Mouse (Mus musculus) myocyte (in vitro differentiated cells): ENCODE data around the gene Ankrd12. TPM values are rescaled to one million over a fixed set of nuclear protein-coding genes. Genes with fewer than 3 reads are reported as not detected.
A peak's percentile ranks its signal among the peaks of the same experiment; 100 is the strongest.

ENCODE experiments used
- H3K27me3 ChIP-seq: one replicate; pipeline ENCODE4 v1.6.1; 2011; ENCODE audit not compliant: control insufficient read depth, insufficient read depth, insufficient read length
- H3K36me3 ChIP-seq: one replicate; pipeline ENCODE4 v1.6.1; 2011; ENCODE audit not compliant: control insufficient read depth, insufficient read depth
- H3K4me2 ChIP-seq: one replicate; pipeline ENCODE4 v1.6.1; 2011; ENCODE audit warnings: low read depth, control low read depth
- H3K4me3 ChIP-seq: one replicate; pipeline ENCODE4 v1.5.1; 2011; ENCODE audit warnings: mild to moderate bottlenecking, control low read depth, moderate library complexity
- H3K79me2 ChIP-seq: one replicate; pipeline ENCODE4 v1.6.1; 2011; ENCODE audit not compliant: control insufficient read depth, insufficient read depth
- H3ac ChIP-seq: one replicate; pipeline ENCODE4 v1.6.1; 2011; ENCODE audit not compliant: control insufficient read depth, insufficient read length
- CEBPB ChIP-seq: IDR thresholded peaks from 2 replicates; pipeline ENCODE4 v1.6.1; 2011; ENCODE audit warnings: mild to moderate bottlenecking, moderate library complexity; ENCODE audit not compliant: poor library complexity, insufficient read depth, severe bottlenecking
- E2F4 ChIP-seq: IDR thresholded peaks from one replicate; pipeline ENCODE4 v1.6.1; 2011; ENCODE audit warnings: mild to moderate bottlenecking, control low read depth, moderate library complexity; ENCODE audit not compliant: insufficient read depth
- MAX ChIP-seq: IDR thresholded peaks from one replicate; pipeline ENCODE4 v1.6.1; 2011; ENCODE audit warnings: low read depth, mild to moderate bottlenecking, control low read depth
- MYOD1 ChIP-seq, 3 experiments: IDR thresholded peaks; one replicate each; pipeline ENCODE4 v1.6.1; 2011; ENCODE audit warnings: control low read depth in 2 of 3, low read depth in 2 of 3, mild to moderate bottlenecking in 2 of 3, moderate library complexity in 1 of 3; ENCODE audit not compliant: insufficient read length in 2 of 3, control insufficient read depth in 1 of 3
- MYOG ChIP-seq, 3 experiments: IDR thresholded peaks; one replicate each; pipeline ENCODE4 v1.6.1; 2011; ENCODE audit warnings: control low read depth in 2 of 3, low read depth in 2 of 3, mild to moderate bottlenecking in 2 of 3; ENCODE audit not compliant: insufficient read length in 2 of 3, control insufficient read depth in 1 of 3, insufficient read depth in 1 of 3
- POLR2A ChIP-seq: IDR thresholded peaks from one replicate; pipeline ENCODE4 v1.6.1; 2011; ENCODE audit warnings: low read depth, mild to moderate bottlenecking, control low read depth, moderate library complexity; ENCODE audit not compliant: insufficient read length
- POLR2AphosphoS2 ChIP-seq: IDR thresholded peaks from one replicate; pipeline ENCODE4 v1.6.1; 2011; ENCODE audit warnings: low read depth, control low read depth; ENCODE audit not compliant: insufficient read length
- REST ChIP-seq: IDR thresholded peaks from one replicate; pipeline ENCODE4 v1.6.1; 2011; ENCODE audit warnings: mild to moderate bottlenecking, control low read depth, moderate library complexity; ENCODE audit not compliant: insufficient read depth, insufficient read length
- SRF ChIP-seq: IDR thresholded peaks from one replicate; pipeline ENCODE4 v1.6.1; 2011; ENCODE audit warnings: low read depth; ENCODE audit not compliant: control insufficient read depth, insufficient read length
- TCF12 ChIP-seq: IDR thresholded peaks from one replicate; pipeline ENCODE4 v1.6.1; 2011; ENCODE audit warnings: mild to moderate bottlenecking, control low read depth; ENCODE audit not compliant: poor library complexity, insufficient read depth, severe bottlenecking
- TCF3 ChIP-seq: IDR thresholded peaks from one replicate; pipeline ENCODE4 v1.6.1; 2011; ENCODE audit warnings: low read depth, control low read depth; ENCODE audit not compliant: insufficient read length
- USF1 ChIP-seq: IDR thresholded peaks from one replicate; pipeline ENCODE4 v1.6.1; 2011; ENCODE audit warnings: low read depth, mild to moderate bottlenecking, control low read depth, moderate library complexity
- polyA plus RNA-seq: library from polyadenylated mRNA; unstranded; fragments of >200 nt; fragmentation: generic; extraction: Trizol; gene quantifications from one replicate; pipeline ENCODE4 v1.2.1, GENCODE M21; 2012; ENCODE audit warnings: missing spikeins

Gene Ankrd12
- polyA plus RNA-seq, 1 experiment = 2.7 TPM

DNA sequence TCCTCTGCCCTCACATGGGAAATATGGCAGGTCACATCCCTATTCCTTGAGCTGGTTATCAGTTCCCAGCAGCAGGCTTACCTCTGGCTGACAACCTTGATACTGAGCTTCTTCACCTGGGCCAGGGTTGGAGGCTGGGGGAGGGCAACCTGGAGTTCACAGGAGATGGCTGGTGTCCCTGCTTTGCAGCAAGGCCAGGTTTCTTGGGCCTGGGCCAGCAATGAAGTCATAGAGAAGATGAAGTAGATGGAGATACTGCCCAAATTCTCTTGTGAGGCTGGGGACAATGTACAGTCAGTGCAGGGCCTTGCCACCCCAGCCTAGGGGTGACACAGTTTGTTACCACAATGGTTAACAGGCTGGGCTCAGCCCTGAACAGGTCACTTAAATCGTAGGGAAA, 43.8 kb upstream of the Ankrd12 start:
- Histone ChIP-seq H3K79me2 (peaks cover 16% of the 10 kb centered on the region), H3K36me3 (no peaks in the 10 kb centered on the region), H3ac (no peak overlapping the region), H3K4me3 (no peak overlapping the region), H3K27me3 (no peaks in the 10 kb centered on the region), H3K4me2 (no peak overlapping the region)
- TF ChIP-seq TCF3 (no peak), USF1 (no peak), POLR2A (no peak), MAX (no peak), MYOG (IDR thresholded peaks at IDR 0.05; ENCODE audit: control insufficient read depth in 1 of 3, insufficient read depth in 1 of 3, insufficient read length in 2 of 3, low read depth in 2 of 3) (no peak), E2F4 (no peak), SRF (no peak), MYOD1 (IDR thresholded peaks at IDR 0.05; ENCODE audit: control insufficient read depth in 1 of 3, insufficient read length in 2 of 3, low read depth in 2 of 3) (no peak), CEBPB (no peak), POLR2AphosphoS2 (no peak), REST (no peak), TCF12 (no peak)

DNA sequence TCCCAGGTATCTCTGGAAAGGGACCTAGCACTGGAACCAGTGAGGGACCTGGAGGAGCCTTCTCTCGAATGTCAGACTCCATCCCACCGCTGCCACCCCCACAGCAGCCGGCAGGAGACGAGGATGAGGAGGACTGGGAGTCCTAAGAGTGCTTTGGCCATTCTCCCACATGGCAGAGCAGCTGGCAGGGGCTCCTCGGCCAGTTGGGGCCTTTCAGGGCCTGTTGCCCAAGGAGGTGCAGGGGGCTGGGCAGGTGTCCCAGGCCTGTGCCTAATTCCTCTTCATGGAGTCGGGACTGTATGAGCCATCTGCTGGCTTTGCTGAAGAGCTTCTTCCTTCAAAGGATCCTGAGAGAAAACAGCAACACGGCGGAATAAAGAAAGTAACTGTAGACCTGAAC, 42.1 kb upstream of the Ankrd12 start:
- H3K79me2 ChIP-seq = peaks cover under 1% of the 10 kb centered on the region
- TF ChIP-seq POLR2AphosphoS2 = no peak
- H3K36me3 ChIP-seq = no peaks in the 10 kb centered on the region
- no peaks in the 10 kb centered on the region for H3K27me3 ChIP-seq
- H3K4me3 ChIP-seq = no peak overlapping the region
- no peak overlapping the region for H3ac ChIP-seq
- H3K4me2 ChIP-seq = no peak overlapping the region

DNA sequence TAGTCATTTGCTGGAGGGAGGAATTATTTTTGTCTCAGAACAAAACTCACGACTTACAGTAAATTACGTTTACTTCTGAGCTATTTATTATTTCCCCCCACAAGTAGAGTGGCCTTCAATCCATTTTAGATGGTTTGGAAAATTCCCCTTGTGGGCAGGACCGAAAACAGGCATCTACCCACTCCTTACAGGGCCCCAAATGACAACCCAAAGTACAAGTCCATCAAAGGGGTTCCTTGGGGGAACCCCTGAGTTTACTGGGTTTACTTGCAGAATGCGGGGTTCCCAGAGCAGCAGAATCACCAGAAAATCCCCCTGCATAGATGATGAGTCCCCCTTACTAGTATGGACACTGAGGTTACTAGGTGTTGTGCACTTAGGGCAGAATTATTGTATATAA, 35.3 kb upstream of the Ankrd12 start:
- Histone ChIP-seq H3K4me3 (peak overlapping the region; percentile 35), H3K4me2 (peak overlapping the region; percentile 60), H3K27me3 (no peaks in the 10 kb centered on the region), H3ac (peak overlapping the region; percentile 81), H3K79me2 (peaks cover 4% of the 10 kb centered on the region), H3K36me3 (no peaks in the 10 kb centered on the region)
- TF ChIP-seq POLR2AphosphoS2 (no peak), MYOG (IDR thresholded peaks at IDR 0.05; ENCODE audit: control insufficient read depth in 1 of 3, insufficient read depth in 1 of 3, insufficient read length in 2 of 3, low read depth in 2 of 3) (no peak), USF1 (no peak), TCF3 (no peak), POLR2A (no peak), SRF (no peak), MYOD1 (IDR thresholded peaks at IDR 0.05; ENCODE audit: control insufficient read depth in 1 of 3, insufficient read length in 2 of 3, low read depth in 2 of 3) (no peak), E2F4 (no peak), MAX (no peak), CEBPB (no peak), TCF12 (no peak), REST (no peak)

DNA sequence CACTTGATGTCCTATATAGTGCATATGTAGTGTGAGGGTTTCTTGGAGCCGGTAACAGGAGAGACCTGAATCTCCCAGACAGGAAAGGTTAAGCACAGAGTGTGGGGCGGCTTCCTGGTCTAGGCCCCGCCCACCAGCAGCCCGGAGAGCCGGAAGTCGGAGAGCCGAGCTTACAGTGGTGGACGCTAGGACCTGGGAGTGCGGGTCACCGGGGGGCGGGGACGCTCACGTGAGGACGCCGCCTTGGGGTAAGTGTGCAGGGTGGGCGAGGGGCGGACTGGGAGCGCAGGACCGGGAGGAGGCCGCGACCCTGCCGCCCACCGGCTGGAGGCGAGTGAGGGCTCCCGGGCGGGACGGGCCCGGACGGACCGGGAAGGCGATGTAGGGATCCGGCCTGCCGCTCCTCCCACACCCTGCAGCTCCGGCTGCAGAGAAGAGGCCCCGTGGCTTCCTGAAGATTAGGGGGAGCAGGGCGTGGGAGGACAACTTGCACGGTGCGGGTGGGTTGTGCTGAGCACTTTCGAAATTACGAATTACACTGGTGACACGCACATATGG, 34.6 kb upstream of the Ankrd12 start, which contains the start of gene Washc1:
TSS of gene Washc1 (plus strand) at position 144 of the 558 bp plus-strand sequence.
- TF ChIP-seq USF1 (peak; percentile 78), POLR2AphosphoS2 (peak; percentile 61), MYOD1 (IDR thresholded peaks at IDR 0.05; ENCODE audit: control insufficient read depth in 1 of 3, insufficient read length in 2 of 3, low read depth in 2 of 3) (no peak), POLR2A (peak; percentile 83), MYOG (IDR thresholded peaks at IDR 0.05; ENCODE audit: control insufficient read depth in 1 of 3, insufficient read depth in 1 of 3, insufficient read length in 2 of 3, low read depth in 2 of 3) (peak in 2 of 3 experiments; percentile 28 to 33), E2F4 (no peak), REST (no peak)
- Histone ChIP-seq H3K79me2 (peaks cover 4% of the 10 kb centered on the region), H3K4me2 (peak within 1 kb of the TSS; percentile 85), H3K36me3 (no peaks in the 10 kb centered on the region), H3K4me3 (peak within 1 kb of the TSS; percentile 35), H3K27me3 (no peaks in the 10 kb centered on the region), H3ac (peak within 1 kb of the TSS; percentile 81)

DNA sequence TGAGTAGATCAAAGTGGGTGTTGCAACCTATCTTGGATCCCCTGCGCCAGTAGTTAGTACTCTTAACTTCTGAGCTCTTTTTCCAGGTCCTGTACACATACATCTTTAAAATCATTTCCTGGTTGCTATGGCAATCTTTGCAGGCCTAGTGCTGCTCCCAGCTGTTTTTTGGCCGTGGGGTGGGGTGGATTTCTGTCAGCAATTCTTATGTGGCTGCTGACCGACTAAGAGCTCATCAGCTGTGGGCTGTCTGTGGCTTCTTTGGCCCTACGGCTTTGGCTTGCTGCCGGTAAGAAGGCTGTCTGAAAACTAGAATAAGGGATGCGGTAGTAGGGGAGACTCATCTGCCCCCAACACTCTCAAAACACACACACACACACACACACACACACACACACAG, 33.9 kb upstream of the Ankrd12 start:
- TF ChIP-seq MYOG (IDR thresholded peaks at IDR 0.05; ENCODE audit: control insufficient read depth in 1 of 3, insufficient read depth in 1 of 3, insufficient read length in 2 of 3, low read depth in 2 of 3) = peak in 2 of 3 experiments; percentile 4 to 68
- TF ChIP-seq TCF3 = no peak
- TF ChIP-seq MYOD1 (IDR thresholded peaks at IDR 0.05; ENCODE audit: control insufficient read depth in 1 of 3, insufficient read length in 2 of 3, low read depth in 2 of 3) = peak in 2 of 3 experiments; percentile 40 to 44
- Histone ChIP-seq H3K79me2 (peaks cover 4% of the 10 kb centered on the region), H3K36me3 (no peaks in the 10 kb centered on the region), H3ac (no peak overlapping the region), H3K27me3 (no peaks in the 10 kb centered on the region), H3K4me2 (peak overlapping the region; percentile 85), H3K4me3 (peak overlapping the region; percentile 35)
